Mouse (Mus musculus) megakaryocyte-erythroid progenitor cell, adult 5-6 weeks (primary cell): ENCODE measurements at regions not wholly inside any gene's neighbourhood (a gene's known extent, or its start where the extent isn't known, plus 50 kb on each side); places are given as distances from the start of the nearest gene placed in this dataset.

Experiments used
- ATAC-seq: replicated peaks from 2 replicates; pipeline ENCODE4 v1.8.0; 2016; ENCODE audit warnings: mild to moderate bottlenecking, inconsistent platforms; ENCODE audit not compliant: severe bottlenecking, poor library complexity, low FRiP score, low TSS enrichment

DNA sequence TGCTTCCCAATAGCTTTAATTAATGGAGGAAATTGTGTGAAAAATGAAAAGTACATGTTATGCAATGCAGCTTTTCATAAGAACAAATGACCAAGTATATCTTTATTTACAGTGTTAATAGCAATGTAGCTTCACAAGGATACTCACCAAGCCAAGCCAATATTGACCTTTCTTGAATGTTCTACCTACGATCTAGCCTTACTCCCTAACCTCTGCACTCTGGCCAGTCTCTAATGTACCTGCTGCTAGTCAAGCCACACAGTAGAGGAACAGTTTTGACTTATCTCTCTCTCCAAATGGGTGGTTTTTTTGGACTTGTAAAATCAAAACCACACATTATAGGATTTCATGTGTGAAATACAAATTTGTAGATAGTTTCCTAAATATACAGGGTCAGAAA, 70.8 kb upstream of the Dpyd start:
- no peak for ATAC-seq

GRCm38 (mm10) chr3:118491871-118492270, 70.1 kb upstream of the Dpyd start:
- ATAC-seq: no peak

- ATAC-seq: no peak
Measured at GRCm38 (mm10) chr3:118494611-118495010, 67.3 kb upstream of the Dpyd start.

DNA sequence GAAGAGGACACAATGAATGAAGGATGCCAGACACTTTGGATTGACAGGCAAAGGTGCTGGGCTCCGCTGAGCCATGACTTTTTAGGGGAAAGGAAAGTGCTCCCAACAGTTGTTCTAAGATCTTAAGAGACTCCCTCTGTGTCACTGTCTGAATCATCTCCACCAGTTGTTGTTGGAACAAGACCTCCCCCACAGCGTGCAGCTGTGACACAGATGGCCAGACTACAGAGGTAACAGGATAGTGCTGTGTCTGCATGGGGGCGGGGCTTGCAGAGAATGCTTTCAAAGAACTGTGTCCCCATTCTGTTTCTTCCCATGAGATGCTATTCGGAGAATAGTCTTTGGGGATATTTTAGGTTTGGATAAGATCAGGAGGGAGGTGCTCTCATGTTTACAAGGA, 61.7 kb upstream of the Dpyd start:
- ATAC-seq: no peak

- no peak for ATAC-seq
Measured at GRCm38 (mm10) chr3:118507582-118508237, 54.2 kb upstream of the Dpyd start.

DNA sequence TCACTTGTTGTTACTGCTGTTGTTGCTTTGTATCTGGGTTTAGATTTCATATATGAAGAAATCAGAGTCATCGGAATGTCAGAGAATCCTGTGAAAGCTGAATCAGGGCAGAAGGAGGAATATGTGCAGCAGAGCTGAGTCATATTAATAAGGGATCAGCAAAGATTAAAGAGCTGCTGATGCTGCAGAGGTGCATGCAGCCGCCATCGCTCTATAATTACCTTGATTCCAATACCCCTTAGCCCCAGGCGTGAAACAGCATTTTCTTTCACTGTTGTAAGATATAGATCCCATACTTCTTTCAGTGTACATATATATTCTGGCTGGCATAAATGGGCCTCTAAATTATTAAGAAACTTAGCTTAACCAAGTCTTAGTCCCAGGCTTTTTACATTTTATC, 51.1 kb upstream of the Dpyd start:
- no peak for ATAC-seq

- ATAC-seq: no peak
Measured at GRCm38 (mm10) chr3:118511969-118512368, 50.0 kb upstream of the Dpyd start.
